Mouse (Mus musculus) layer of hippocampus, adult 8-10 months (tissue): ENCODE data around the gene Ephb1. TPM values are rescaled to one million over a fixed set of nuclear protein-coding genes. Genes with fewer than 3 reads are reported as not detected.
A peak's percentile ranks its signal among the peaks of the same experiment; 100 is the strongest.

ENCODE experiments used
- DNase-seq, 2 experiments: peaks; one replicate each; pipeline ENCODE4 v3.0.0; 2022; ENCODE audit warnings: low spot score in 2 of 2
- total RNA-seq, 4 experiments: library from RNA; stranded (reverse); gene quantifications; 2 replicates each; pipeline ENCODE4 v1.2.4; 2022

Gene Ephb1
- total RNA-seq, 4 experiments from 2014 or later: 24.9 to 28.9 (median 26.9) TPM

GRCm38 (mm10) chr9:102180486-102180885, 174.0 kb downstream of the Ephb1 start:
- no peak for DNase-seq

GRCm38 (mm10) chr9:102180070-102180469, 174.4 kb downstream of the Ephb1 start:
- no peak for DNase-seq

GRCm38 (mm10) chr9:102169706-102170105, 184.8 kb downstream of the Ephb1 start:
- no peak for DNase-seq

- no peak for DNase-seq
Measured at GRCm38 (mm10) chr9:102155876-102156275, 198.6 kb downstream of the Ephb1 start.

GRCm38 (mm10) chr9:102139181-102139580, 215.3 kb downstream of the Ephb1 start:
- no peak for DNase-seq

GRCm38 (mm10) chr9:102138671-102139070, 215.8 kb downstream of the Ephb1 start:
- peak; percentile 50 to 51 for DNase-seq

- no peak for DNase-seq
Measured at GRCm38 (mm10) chr9:102138187-102138586, 216.3 kb downstream of the Ephb1 start.

GRCm38 (mm10) chr9:102130506-102130905, 224.0 kb downstream of the Ephb1 start:
- DNase-seq: no peak

GRCm38 (mm10) chr9:102126510-102126909, 228.0 kb downstream of the Ephb1 start:
- no peak for DNase-seq

- no peak for DNase-seq
Measured at GRCm38 (mm10) chr9:102122880-102123453, 231.5 kb downstream of the Ephb1 start.

- DNase-seq: no peak
Measured at GRCm38 (mm10) chr9:102119422-102119821, 235.1 kb downstream of the Ephb1 start.

GRCm38 (mm10) chr9:102115326-102115725, 239.2 kb downstream of the Ephb1 start:
- DNase-seq: no peak

- no peak for DNase-seq
Measured at GRCm38 (mm10) chr9:102111471-102111870, 243.0 kb downstream of the Ephb1 start.

- peak; percentile 21 to 35 for DNase-seq
Measured at GRCm38 (mm10) chr9:102107978-102108377, 246.5 kb downstream of the Ephb1 start.

GRCm38 (mm10) chr9:102107213-102107612, 247.3 kb downstream of the Ephb1 start:
- no peak for DNase-seq

GRCm38 (mm10) chr9:102096825-102097224, 257.7 kb downstream of the Ephb1 start:
- no peak for DNase-seq

- no peak for DNase-seq
Measured at GRCm38 (mm10) chr9:102088598-102088997, 265.9 kb downstream of the Ephb1 start.

GRCm38 (mm10) chr9:102086053-102086706, 268.3 kb downstream of the Ephb1 start:
- no peak for DNase-seq

- DNase-seq: no peak
Measured at GRCm38 (mm10) chr9:102085477-102085876, 269.0 kb downstream of the Ephb1 start.

- DNase-seq: no peak
Measured at GRCm38 (mm10) chr9:102080934-102081333, 273.6 kb downstream of the Ephb1 start.

- no peak for DNase-seq
Measured at GRCm38 (mm10) chr9:102079151-102079550, 275.3 kb downstream of the Ephb1 start.

GRCm38 (mm10) chr9:102078238-102078637, 276.3 kb downstream of the Ephb1 start:
- DNase-seq: no peak

- no peak for DNase-seq
Measured at GRCm38 (mm10) chr9:102075539-102075938, 279.0 kb downstream of the Ephb1 start.
